Mouse (Mus musculus) bone marrow, adult 2 months (tissue): ENCODE results near the gene Aldh3b2.

Experiments used
- CTCF ChIP-seq: fragments of 200-500 bp; IDR thresholded peaks from 2 replicates; pipeline ENCODE4 v1.5.1; 2011; ENCODE audit warnings: low read length, control low read depth; ENCODE audit not compliant: control insufficient read depth, insufficient read depth
- POLR2A ChIP-seq: fragments of 200-500 bp; IDR thresholded peaks from 2 replicates; pipeline ENCODE4 v1.6.1; 2011; ENCODE audit warnings: low read depth, mild to moderate bottlenecking, control low read depth, low read length, borderline replicate concordance; ENCODE audit not compliant: control insufficient read depth

DNA sequence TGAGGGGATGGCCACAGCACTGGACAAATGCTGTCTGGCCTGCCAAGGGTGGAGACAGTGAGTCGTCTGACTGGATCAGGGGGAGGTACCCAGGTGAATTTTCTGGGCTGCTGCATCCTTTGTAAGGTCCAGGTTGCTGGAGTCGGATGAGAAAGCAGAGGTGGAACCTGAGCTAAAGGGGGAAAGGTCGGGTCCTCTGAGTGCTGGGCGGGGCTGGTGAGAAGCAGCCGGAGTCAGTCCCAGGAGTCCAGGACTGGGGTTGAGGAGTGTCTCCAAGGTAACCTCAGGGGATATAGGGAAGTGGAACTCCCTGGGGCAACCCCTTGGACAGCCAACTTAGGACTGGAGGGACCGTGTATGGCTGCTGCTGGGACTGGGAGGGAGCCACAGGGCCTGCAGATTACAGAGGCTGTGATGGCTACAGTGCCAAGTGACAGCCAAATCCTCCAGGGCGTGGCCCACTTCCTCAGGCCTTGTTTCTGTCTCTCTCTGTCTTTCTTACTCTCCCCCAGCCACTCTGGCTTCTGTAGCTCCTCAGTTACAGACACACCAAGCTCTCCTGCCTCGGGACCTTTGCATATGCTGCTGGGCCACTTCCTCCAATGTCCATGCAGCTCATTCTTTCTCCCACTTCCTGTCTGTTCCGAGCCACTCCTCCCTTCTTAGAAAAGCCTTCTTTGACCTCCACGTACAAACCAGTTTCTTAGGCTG is 49.3 kb upstream of the Aldh3b2 start:
- no peak for TF ChIP-seq CTCF
- TF ChIP-seq POLR2A, result 0 out of 2 replicates have a peak, but pooled peaks have one; percentile 33
